Mouse (Mus musculus): ENCODE data around the gene Arhgap21. TPM values are rescaled to one million over a fixed set of nuclear protein-coding genes. Genes with fewer than 3 reads are reported as not detected.

Arhgap21 gene
- total RNA-seq, 2 experiments from 2014 or later, result 327 to 359 TPM

Other genes starting within 250 kb of the Arhgap21 start
- gene Enkur, start 236.5 kb upstream of the Arhgap21 start, total RNA-seq (2021), result 1 to 10 TPM; 3.6 to 4.5 TPM
- gene Thnsl1, start 236.8 kb upstream of the Arhgap21 start, total RNA-seq (2021), result 10 to 100 TPM; 17.2 to 18.7 TPM

All from layer of hippocampus, postnatal 14 days (tissue).